Mouse (Mus musculus): ENCODE results near the gene Pde3a. TPM values are rescaled to one million over a fixed set of nuclear protein-coding genes. Genes with fewer than 3 reads are reported as not detected.

The Pde3a gene
- polyA plus RNA-seq, 1 experiment: 4.6 TPM

- DNase-seq (ENCODE audit: low spot score): no peak
Measured at GRCm38 (mm10) chr6:141495634-141496418, 246.8 kb downstream of the Pde3a start.

GRCm38 (mm10) chr6:141499511-141499910, 250.4 kb downstream of the Pde3a start:
- DNase-seq (ENCODE audit: low spot score): no peak

GRCm38 (mm10) chr6:141501171-141501570, 252.1 kb downstream of the Pde3a start:
- no peak for DNase-seq (ENCODE audit: low spot score)

GRCm38 (mm10) chr6:141522541-141522940, 273.5 kb downstream of the Pde3a start:
- no peak for DNase-seq (ENCODE audit: low spot score)

- DNase-seq (ENCODE audit: low spot score): no peak
Measured at GRCm38 (mm10) chr6:141523747-141524640, 274.9 kb downstream of the Pde3a start, which contains the start of gene Slco1c1. Slco1c1 (plus strand) TSS chr6:141524368.

- no peak for DNase-seq (ENCODE audit: low spot score)
Measured at GRCm38 (mm10) chr6:141525787-141526186, 276.7 kb downstream of the Pde3a start.

GRCm38 (mm10) chr6:141530865-141531264, 281.8 kb downstream of the Pde3a start:
- DNase-seq (ENCODE audit: low spot score): no peak

GRCm38 (mm10) chr6:141537298-141537697, 288.2 kb downstream of the Pde3a start:
- no peak for DNase-seq (ENCODE audit: low spot score)

GRCm38 (mm10) chr6:141541136-141541535, 292.1 kb downstream of the Pde3a start:
- no peak for DNase-seq (ENCODE audit: low spot score)

- no peak for DNase-seq (ENCODE audit: low spot score)
Measured at GRCm38 (mm10) chr6:141543344-141543743, 294.3 kb downstream of the Pde3a start.
